Mouse (Mus musculus) thymus, postnatal 14 days (tissue): ENCODE results near the gene Gm14124.
"Not testable (repeated sequence)": the region's sequence is repeated elsewhere in the genome, so short reads cannot be mapped to it uniquely, and the experiment has no call there.

ENCODE experiments used
- DNase-seq: peaks from one replicate; pipeline ENCODE4 v3.0.0; 2021

The Gm14124 gene

DNA sequence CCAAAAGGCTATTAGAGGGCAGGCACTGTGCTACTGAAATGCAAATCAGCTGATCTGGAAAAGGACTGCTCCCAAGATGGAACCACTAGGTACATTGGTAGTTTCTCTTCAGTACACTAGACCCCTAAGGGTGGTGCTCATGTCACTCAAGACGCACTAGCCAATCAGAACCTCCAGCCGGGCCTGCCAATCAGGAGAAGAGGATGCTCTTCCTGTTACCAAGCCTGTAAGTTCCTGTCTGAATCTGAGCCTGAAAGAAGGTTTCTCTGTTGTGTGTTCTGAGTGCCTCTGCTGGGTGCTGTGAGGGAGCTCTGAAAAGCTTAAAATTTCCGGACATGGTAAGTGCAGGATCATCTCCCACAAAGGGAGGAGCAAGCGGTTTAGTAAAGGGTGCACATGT, at the start of gene Gm14124:
Gene Gm14124 (plus strand): TSS at position 227 of the 400 bp plus-strand sequence.
- DNase-seq: not testable (repeated sequence)

DNA sequence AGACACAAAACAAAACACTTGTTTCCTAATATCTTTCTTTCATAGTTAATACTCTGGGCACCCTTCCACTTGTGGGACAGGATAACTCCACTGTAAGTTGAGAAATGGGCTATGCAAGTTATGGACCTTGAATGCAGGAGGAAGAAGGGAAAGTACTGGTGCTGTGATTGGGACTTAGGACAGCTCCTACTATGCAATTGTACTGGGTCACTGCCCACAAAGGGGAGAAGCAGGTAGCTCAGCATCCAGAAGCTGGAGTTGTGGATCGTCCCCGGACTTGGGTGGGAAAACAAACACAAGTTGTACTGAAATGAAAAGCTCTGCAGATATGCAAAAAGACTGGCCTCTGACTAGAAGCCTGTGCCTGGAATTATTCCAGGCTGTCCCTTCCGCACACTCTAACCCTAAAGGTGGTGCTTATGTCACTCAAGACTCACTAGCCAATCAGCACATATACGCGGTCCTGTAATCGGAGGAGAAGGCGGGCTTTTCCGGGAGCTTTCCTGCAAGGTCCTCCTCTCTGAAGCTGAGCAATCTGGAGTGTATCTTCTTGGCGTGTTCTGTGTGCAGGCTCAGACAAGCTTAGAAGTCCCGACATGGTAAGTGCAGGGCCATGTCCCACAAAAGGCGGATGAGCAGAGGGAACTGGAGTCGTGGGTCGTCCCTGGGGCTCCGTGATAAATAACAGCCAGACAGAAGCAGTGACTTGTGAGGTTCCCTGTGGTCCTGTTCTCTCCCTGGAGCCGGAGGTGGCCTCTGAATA, 39.5 kb upstream of the Gm14124 start, which contains the start of gene Zfp937:
Gene Zfp937 (plus strand): TSS at position 474 of the 763 bp plus-strand sequence.
- DNase-seq: peak; percentile 43

DNA sequence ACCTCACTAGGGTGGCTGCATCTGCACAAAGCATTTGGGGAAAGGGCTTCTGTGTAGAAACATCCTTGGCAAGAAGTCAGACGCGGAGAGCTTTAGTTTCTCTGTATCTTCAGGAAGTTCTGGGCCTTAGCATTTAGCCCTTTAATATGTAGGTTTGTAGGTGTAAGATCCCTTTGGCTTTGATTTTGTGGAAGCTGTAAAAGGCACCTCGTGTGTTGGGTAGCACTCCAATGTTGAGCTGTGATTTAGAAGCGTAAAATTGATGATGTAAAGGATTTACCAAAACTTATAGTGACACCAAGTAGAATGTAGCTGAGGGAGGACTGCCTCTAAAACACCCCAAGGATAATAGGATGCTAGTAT, 39.0 kb upstream of the Gm14124 start:
- DNase-seq: not testable (repeated sequence)

DNA sequence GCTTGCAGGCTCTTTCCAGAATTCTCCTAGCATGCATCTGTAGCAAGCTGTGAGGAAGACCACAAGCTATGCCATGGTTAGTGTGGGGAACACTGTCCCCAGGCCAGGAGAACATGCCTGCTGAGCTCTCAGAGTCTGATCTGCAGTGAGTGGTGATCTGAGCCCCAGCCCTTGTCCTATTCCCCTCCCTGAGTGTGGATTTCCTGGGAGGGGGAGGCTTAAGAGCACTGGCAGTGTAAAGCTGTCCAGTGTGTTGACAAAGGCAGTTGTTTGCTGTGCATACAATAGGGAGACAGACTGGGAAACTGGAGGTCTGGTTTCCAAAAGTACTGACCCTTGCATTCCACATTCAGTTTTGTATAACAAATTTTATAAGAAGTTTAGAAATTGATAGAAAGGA, 34.1 kb upstream of the Gm14124 start:
- not testable (repeated sequence) for DNase-seq

DNA sequence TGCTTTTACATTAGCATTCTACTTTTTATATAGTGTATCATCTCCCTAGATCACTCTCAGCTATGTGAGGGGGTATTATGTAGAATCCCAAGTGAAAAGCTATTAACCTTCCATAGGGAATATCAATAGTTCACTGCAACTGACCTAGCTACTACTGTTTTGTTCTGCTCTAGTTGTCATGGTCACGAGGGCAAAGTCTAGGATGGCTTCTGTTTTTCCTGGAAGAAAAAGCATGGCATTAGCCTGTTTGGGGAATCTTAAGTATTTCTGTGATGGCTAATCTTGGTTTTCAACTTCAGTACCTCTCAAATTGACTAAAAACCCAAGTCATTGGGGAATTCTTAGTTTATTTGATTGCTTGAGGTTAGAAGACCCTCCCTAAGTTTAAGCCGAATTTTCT, 14.1 kb upstream of the Gm14124 start:
- no peak for DNase-seq

DNA sequence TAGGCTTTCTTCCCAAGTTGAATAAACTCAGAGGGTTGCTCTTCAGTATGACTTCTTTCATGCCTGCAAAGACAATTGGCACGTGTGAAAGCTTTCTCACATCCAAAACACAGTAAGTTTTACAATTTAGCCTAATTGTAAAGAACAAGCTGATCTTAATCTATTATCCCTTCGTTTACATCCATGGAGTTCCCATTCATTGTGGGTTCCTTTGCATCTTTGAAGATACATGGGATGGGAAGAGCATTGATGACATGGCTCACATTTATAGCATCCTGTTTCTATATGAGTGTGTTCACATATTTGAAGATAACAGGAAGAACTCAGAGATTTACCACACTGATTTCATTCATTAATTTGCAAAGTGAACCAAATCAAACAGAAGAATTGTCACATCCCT, 1.8 kb upstream of the Gm14124 start, which contains the start of gene Gm21994:
Gene Gm21994 (minus strand): TSS at position 101 of the 400 bp plus-strand sequence.
- DNase-seq: not testable (repeated sequence)

DNA sequence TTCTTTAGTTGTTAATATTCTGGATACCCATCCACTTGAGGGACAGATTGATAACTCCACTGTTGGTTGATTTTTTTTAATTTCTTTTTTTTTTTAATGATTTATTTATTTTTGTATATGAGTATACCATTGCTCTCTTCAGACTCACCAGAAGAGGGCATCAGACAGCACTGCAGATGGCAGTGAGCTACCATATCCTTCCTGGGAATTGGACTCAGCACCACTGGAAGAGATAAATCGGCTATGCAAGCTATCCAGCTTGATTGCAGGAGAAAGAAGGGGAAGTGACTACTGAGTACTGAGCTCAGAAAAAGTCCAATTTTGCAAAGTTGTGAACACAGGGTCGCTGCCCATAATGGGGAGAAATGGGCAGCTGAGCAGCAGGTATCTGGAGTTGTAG, 456 bp upstream of the Gm14124 start:
- not testable (repeated sequence) for DNase-seq

DNA sequence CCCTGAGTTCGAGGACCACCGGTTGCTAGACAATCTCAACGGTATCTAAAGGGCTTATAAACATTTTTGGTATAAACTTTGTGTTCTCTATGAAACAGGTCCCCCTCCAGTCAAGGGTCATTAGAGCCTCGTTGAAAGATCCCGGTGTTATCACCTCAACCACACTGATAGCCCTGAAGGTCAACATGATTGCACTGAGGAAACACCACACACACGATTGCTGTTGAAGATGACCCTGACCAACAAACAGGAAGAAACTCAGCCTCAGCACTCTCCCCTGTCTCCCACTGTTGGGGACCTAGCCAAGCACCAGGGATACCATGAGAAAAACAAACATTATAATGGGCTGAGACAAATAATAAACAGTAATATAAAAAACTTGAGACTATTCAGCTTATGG, 36.4 kb downstream of the Gm14124 start:
- no peak for DNase-seq

DNA sequence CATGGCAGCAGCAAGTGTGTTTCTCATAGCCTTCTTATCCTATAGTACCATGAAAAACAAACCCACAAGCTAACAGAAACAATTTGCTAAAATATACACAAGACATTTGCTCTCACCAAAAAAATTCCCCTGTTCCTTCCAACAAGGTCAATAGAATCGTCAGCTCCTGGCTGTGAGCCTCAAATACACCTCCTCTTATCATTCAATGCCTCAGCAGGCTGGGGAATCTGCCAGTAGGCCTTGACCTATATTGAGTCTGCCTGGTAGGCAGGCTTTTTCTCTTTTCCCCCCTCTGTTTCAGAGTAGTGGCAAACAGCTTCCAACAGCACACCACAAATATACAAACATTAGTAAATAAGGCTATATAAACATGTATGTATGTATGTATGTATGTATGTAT, 41.8 kb downstream of the Gm14124 start:
- DNase-seq: no peak

DNA sequence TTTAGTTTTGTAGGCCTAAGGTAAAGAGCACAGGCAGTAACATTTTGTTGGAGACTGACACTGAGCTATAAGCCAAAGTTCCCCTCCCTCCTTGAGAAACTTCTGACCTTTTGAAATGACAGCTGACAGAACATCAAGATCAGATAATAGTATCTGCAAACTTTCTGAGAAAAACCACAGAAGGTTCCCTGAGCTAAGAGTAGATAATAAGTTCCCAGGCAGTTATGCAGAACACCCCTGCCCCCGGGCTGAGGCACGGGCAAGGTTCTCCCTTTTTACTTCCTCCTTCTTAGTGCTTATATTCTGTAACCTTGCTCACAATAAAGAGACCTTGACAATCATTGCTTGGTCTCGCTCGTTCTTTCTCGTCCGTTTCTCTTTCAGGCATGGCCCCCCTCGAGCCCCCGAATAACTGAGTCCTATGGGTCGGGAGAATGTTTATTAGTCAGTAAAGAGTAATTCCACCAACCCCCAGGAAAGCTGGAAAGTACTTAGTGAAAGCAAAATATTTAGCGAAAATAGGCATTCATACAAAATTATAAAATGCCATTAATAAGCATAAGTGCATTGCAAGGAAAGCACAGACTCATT, 50.0 kb downstream of the Gm14124 start:
- peak; percentile 26 for DNase-seq

DNA sequence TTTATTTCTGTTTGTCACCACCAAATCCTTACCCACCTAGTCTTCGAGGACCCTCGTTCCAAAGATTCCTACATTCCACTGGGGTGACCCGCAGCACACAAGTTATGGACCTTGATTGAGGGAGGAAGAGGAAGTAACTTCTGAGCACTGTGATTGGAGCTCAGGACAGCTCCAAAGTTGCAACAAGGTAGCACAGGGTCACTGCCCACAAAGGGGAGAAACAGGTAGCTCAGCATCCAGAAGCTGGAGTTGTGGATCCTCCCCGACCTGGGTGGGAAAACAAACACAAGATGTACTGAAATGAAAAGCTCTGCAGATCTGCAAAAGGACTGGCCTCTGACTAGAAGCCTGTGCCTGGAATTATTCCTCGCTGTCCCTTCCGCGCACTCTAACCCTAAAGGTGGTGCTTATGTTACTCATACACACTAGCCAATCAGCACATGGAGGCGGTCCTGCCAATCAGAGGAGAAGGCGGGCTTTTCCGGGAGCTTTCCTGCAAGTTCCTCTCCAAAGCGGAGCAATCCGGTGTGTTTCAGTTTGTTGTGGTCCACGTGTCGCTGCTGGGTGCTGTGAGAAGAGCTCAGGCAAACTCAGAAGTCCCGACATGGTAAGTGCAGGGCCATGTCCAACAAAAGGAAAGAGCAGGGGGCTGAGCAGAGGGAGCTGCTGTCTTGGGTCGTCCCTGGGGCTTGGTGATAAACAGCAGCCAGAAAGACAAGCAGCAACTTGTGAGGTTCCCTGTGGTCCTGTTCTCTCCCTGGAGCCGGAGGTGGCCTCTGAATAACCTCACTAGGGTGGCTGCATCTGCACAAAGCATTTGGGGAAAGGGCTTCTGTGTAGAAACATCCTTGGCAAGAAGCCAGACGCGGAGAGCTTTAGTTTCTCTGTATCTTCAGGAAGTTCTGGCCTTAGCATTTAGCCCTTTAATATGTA, 53.9 kb downstream of the Gm14124 start:
- peak; percentile 86 for DNase-seq

DNA sequence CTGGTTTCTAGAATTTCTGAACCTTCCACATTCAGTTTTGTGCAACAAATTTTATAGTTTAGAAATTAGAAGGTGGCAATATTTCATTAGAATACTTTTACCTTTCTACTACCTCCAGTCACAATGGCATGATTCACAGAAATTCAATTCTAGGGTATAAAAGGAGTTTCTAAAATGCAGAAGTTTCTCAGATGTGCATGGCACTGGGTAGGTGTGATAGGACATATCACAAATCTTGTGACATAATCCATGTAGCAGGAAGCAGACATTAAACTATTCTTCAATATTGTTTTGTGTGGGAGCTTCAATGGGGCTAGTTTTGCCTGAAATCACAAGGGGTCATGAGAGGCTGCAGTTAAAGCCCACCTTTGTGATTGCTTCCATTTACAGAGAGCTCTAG, 58.8 kb downstream of the Gm14124 start:
- no peak for DNase-seq

DNA sequence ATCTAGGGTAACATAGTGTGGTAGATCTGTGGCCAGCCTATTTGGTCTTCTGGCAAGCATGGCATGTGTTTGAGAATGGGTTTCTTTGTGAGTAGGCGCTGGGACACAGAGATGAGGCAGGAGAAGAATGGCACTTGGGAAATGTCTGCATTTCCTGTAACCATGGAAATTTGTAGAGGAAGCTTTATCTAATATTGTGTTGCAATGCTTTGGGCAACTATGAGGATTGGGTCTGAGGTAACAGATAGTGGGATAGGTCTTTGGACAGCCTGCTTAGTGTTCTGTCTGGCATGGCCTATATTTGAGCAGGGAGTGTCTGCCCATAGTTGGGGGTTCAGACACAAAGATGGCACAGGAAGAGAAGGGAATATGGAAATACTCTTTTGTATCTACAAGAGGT, 61.7 kb downstream of the Gm14124 start:
- DNase-seq: no peak
